Mouse (Mus musculus) neural tube, embryonic 14.5 days (tissue): Measurements from ENCODE around the gene Myod1. TPM values are rescaled to one million over a fixed set of nuclear protein-coding genes. Genes with fewer than 3 reads are reported as not detected.

Experiments
- ATAC-seq: fragments of 200-750 bp; cut with Nextera tagmentation; 2 replicates; pipeline ENCODE4 v1.8.0; 2017; ENCODE audit warnings: low read depth, mild to moderate bottlenecking, moderate TSS enrichment, moderate library complexity
- H3K27ac ChIP-seq: fragments of 300-500 bp; sonication (generic); 2 replicates; pipeline ENCODE4 v1.5.1; 2014; ENCODE audit warnings: low read depth, mild to moderate bottlenecking, control low read depth, low read length, moderate library complexity, mixed read lengths
- H3K27me3 ChIP-seq: fragments of 300-500 bp; sonication (generic); 2 replicates; pipeline ENCODE4 v1.6.1; 2014; ENCODE audit warnings: low read length; ENCODE audit not compliant: control insufficient read depth, insufficient read depth
- H3K36me3 ChIP-seq: fragments of 300-500 bp; sonication (generic); 2 replicates; pipeline ENCODE4 v1.6.1; 2014; ENCODE audit warnings: low read length, mixed read lengths; ENCODE audit not compliant: control insufficient read depth, insufficient read depth
- H3K4me1 ChIP-seq: fragments of 300-500 bp; sonication (generic); 2 replicates; pipeline ENCODE4 v1.6.1; 2014; ENCODE audit warnings: low read length; ENCODE audit not compliant: control insufficient read depth, insufficient read depth
- H3K4me2 ChIP-seq: fragments of 300-500 bp; sonication (generic); 2 replicates; pipeline ENCODE4 v1.6.1; 2014; ENCODE audit warnings: mild to moderate bottlenecking, low read depth, low read length, control low read depth
- H3K4me3 ChIP-seq: fragments of 300-500 bp; sonication (generic); 2 replicates; pipeline ENCODE4 v1.5.1; 2014; ENCODE audit warnings: low read depth, low read length, control low read depth, mixed read lengths
- H3K9ac ChIP-seq: fragments of 300-500 bp; sonication (generic); replicated peaks from 2 replicates; pipeline ENCODE4 v1.6.1; 2014; ENCODE audit warnings: low read depth, mild to moderate bottlenecking, control low read depth, low read length, mixed read lengths
- H3K9me3 ChIP-seq: fragments of 300-500 bp; sonication (generic); 2 replicates; pipeline ENCODE4 v1.6.1; 2016; ENCODE audit warnings: low read length; ENCODE audit not compliant: control insufficient read depth
- WGBS: fragments of 180-500 bp; shearing (Covaris S2); extraction: QIAGEN DNeasy Blood & Tissue Kit; methylation state at CpG from one replicate; pipeline ENCODE4 v1.1.7; 2014; 5-methylcytosine and 5-hydroxymethylcytosine counted together
- polyA plus RNA-seq: library from polyadenylated mRNA; unstranded; fragments of >200 nt; fragmentation: Nextera tagmentation; extraction: Ambion mirVana; gene quantifications from 2 replicates; pipeline ENCODE4 v1.2.1, GENCODE M21; 2014

Gene Myod1
- polyA plus RNA-seq, 1 experiment from 2014 or later, result 0.24 TPM

DNA sequence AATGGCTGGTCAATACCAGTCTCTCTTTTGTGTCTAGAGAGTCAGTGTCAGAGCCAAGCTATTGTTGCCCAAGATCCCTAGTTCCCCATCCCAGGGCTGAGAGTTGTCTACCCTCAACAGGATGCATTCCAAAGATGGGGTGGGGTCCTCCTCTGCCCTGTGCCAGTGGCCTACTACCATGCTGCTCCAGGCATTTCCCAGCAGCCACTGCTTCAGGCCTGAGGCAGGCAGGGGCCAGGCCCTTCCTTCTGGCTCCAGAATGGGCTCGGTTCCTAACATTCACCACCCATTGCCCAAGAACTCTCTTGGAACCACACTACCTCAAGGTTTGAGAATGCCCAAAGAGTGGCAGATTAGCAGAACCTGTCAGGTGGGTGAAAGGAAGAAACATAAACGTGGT, 23.5 kb upstream of the Myod1 start:
- WGBS, result 74% methylated on average over 2 of the region's 2 CpGs
- no peak for ATAC-seq
- no peak overlapping the region for H3K4me3 ChIP-seq
- H3K27me3 ChIP-seq, result peaks cover 18% of the 10 kb centered on the region
- no peak overlapping the region for H3K4me2 ChIP-seq
- H3K4me1 ChIP-seq, result no peaks in the 10 kb centered on the region
- no peak overlapping the region for H3K9ac ChIP-seq
- no peaks in the 10 kb centered on the region for H3K36me3 ChIP-seq
- no peaks in the 10 kb centered on the region for H3K9me3 ChIP-seq
- no peak overlapping the region for H3K27ac ChIP-seq

- H3K27me3 ChIP-seq, result peaks cover 16% of the 10 kb centered on the region; the same call in 1 of the 2 replicates
- H3K4me3 ChIP-seq, result no peak overlapping the region
- no peak overlapping the region for H3K9ac ChIP-seq
- H3K4me1 ChIP-seq, result no peaks in the 10 kb centered on the region
- no peaks in the 10 kb centered on the region for H3K9me3 ChIP-seq
- H3K36me3 ChIP-seq, result no peaks in the 10 kb centered on the region
- 66% methylated on average over 8 of the region's 8 CpGs for WGBS
- no peak for ATAC-seq
- no peak overlapping the region for H3K27ac ChIP-seq
- no peak overlapping the region for H3K4me2 ChIP-seq
Measured at GRCm38 (mm10) chr7:46353216-46353615, 23.1 kb upstream of the Myod1 start.

DNA sequence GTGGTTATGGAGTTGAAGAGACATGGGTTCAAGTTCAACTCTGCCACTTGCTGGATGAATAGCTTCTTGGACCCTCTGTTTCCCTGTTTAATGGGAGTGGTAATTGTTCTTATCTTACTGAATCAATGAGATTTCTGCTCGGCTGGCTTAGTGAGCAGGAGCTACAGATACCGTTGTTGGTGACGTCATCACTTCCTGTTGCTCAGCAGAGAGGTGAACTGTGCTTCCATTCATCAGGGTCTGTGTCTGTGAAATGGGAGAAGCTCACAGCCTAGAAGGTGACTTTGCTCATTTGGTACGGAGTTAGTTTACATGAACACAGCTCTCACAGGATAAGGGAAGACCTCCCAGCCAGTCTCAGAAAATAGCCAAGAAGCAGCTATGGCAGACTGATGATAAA, 22.4 kb upstream of the Myod1 start:
- Histone ChIP-seq H3K36me3 (no peaks in the 10 kb centered on the region), H3K4me2 (no peak overlapping the region), H3K27ac (no peak overlapping the region), H3K9me3 (no peaks in the 10 kb centered on the region), H3K4me3 (no peak overlapping the region), H3K9ac (no peak overlapping the region), H3K27me3 (peaks cover 11% of the 10 kb centered on the region; the same call in 1 of the 2 replicates), H3K4me1 (no peaks in the 10 kb centered on the region)
- WGBS, result 71% methylated on average over 4 of the region's 4 CpGs
- ATAC-seq, result no peak

DNA sequence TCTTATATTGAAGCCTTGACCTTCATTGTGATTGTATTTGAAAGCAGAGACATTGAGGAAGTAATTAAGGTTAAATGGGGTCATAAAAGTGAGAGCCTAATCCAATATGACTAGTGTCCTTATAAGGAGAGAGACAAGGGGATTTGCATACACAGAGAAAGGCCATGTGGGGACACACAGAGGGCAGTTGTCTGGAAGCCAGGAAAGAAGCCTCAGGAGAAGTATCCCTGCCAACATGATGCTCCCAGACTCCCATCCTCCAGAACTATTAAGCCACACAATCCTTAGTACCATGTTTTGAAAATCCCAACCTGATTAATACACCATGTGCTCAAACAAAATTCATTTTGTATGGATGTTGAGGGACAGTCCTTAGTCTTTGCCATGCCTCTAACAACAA, 14.5 kb upstream of the Myod1 start:
- no peaks in the 10 kb centered on the region for H3K4me1 ChIP-seq
- H3K27me3 ChIP-seq, result no peaks in the 10 kb centered on the region
- H3K36me3 ChIP-seq, result no peaks in the 10 kb centered on the region
- no peak for ATAC-seq
- H3K27ac ChIP-seq, result no peak overlapping the region
- no peak overlapping the region for H3K4me2 ChIP-seq
- no peak overlapping the region for H3K9ac ChIP-seq
- no peak overlapping the region for H3K4me3 ChIP-seq
- no peaks in the 10 kb centered on the region for H3K9me3 ChIP-seq

- H3K4me2 ChIP-seq, result no peak overlapping the region
- no peaks in the 10 kb centered on the region for H3K36me3 ChIP-seq
- no peak overlapping the region for H3K9ac ChIP-seq
- ATAC-seq, result no peak
- H3K4me1 ChIP-seq, result no peaks in the 10 kb centered on the region
- no peaks in the 10 kb centered on the region for H3K27me3 ChIP-seq
- H3K9me3 ChIP-seq, result no peaks in the 10 kb centered on the region
- no peak overlapping the region for H3K4me3 ChIP-seq
- 48% methylated on average over 5 of the region's 5 CpGs for WGBS
- no peak overlapping the region for H3K27ac ChIP-seq
Measured at GRCm38 (mm10) chr7:46364154-46364553, 12.1 kb upstream of the Myod1 start.

GRCm38 (mm10) chr7:46365810-46366209, 10.5 kb upstream of the Myod1 start:
- ATAC-seq, result no peak
- Histone ChIP-seq H3K27me3 (no peaks in the 10 kb centered on the region), H3K9ac (no peak overlapping the region), H3K9me3 (no peaks in the 10 kb centered on the region), H3K27ac (no peak overlapping the region), H3K4me1 (no peaks in the 10 kb centered on the region), H3K4me3 (no peak overlapping the region), H3K4me2 (no peak overlapping the region), H3K36me3 (no peaks in the 10 kb centered on the region)
- 77% methylated on average over 1 of the region's 1 CpGs for WGBS

GRCm38 (mm10) chr7:46371104-46371503, 5.2 kb upstream of the Myod1 start:
- WGBS, result 85% methylated on average over 4 of the region's 4 CpGs
- Histone ChIP-seq H3K36me3 (no peaks in the 10 kb centered on the region), H3K27ac (no peak overlapping the region), H3K9me3 (no peaks in the 10 kb centered on the region), H3K4me3 (no peak overlapping the region), H3K4me1 (no peaks in the 10 kb centered on the region), H3K9ac (no peak overlapping the region), H3K27me3 (peaks cover 12% of the 10 kb centered on the region), H3K4me2 (no peak overlapping the region)
- ATAC-seq, result no peak

DNA sequence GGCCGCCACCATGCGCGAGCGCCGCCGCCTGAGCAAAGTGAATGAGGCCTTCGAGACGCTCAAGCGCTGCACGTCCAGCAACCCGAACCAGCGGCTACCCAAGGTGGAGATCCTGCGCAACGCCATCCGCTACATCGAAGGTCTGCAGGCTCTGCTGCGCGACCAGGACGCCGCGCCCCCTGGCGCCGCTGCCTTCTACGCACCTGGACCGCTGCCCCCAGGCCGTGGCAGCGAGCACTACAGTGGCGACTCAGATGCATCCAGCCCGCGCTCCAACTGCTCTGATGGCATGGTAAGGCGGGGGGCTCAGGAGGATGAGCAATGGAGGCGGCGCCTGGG, 703 bp downstream of the Myod1 start:
- Histone ChIP-seq H3K9me3 (no peaks in the 10 kb centered on the region), H3K4me3 (peak overlapping the region; percentile 23), H3K27ac (no peak overlapping the region), H3K4me2 (peak overlapping the region; percentile 37; the same call in 1 of the 2 replicates), H3K27me3 (peaks cover 44% of the 10 kb centered on the region), H3K9ac (0 out of 2 replicates have a peak overlapping the region, but pooled peaks have one; percentile 21), H3K4me1 (0 out of 2 replicates have a peak, but pooled peaks cover 7% of the 10 kb centered on the region), H3K36me3 (no peaks in the 10 kb centered on the region)
- WGBS, result under 1% methylated on average over 31 of the region's 33 CpGs
- peak; percentile 79 for ATAC-seq

DNA sequence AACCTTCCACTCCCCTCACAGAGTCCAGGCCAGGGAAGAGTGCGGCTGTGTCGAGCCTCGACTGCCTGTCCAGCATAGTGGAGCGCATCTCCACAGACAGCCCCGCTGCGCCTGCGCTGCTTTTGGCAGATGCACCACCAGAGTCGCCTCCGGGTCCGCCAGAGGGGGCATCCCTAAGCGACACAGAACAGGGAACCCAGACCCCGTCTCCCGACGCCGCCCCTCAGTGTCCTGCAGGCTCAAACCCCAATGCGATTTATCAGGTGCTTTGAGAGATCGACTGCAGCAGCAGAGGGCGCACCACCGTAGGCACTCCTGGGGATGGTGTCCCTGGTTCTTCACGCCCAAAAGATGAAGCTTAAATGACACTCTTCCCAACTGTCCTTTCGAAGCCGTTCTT, 1.8 kb downstream of the Myod1 start:
- no peak overlapping the region for H3K4me3 ChIP-seq
- no peak for ATAC-seq
- H3K27ac ChIP-seq, result no peak overlapping the region
- H3K36me3 ChIP-seq, result no peaks in the 10 kb centered on the region
- H3K9ac ChIP-seq, result no peak overlapping the region
- 0 out of 2 replicates have a peak, but pooled peaks cover 7% of the 10 kb centered on the region for H3K4me1 ChIP-seq
- peaks cover 44% of the 10 kb centered on the region for H3K27me3 ChIP-seq
- no peaks in the 10 kb centered on the region for H3K9me3 ChIP-seq
- WGBS, result 4% methylated on average over 22 of the region's 22 CpGs
- peak overlapping the region; percentile 22; the same call in 1 of the 2 replicates for H3K4me2 ChIP-seq

- no peak overlapping the region for H3K27ac ChIP-seq
- 6% methylated on average over 16 of the region's 16 CpGs for WGBS
- H3K9me3 ChIP-seq, result no peaks in the 10 kb centered on the region
- no peak overlapping the region for H3K4me3 ChIP-seq
- H3K36me3 ChIP-seq, result no peaks in the 10 kb centered on the region
- 0 out of 2 replicates have a peak, but pooled peaks cover 7% of the 10 kb centered on the region for H3K4me1 ChIP-seq
- no peak for ATAC-seq
- peaks cover 44% of the 10 kb centered on the region for H3K27me3 ChIP-seq
- no peak overlapping the region for H3K4me2 ChIP-seq
- no peak overlapping the region for H3K9ac ChIP-seq
Measured at GRCm38 (mm10) chr7:46378983-46379382, 2.7 kb downstream of the Myod1 start.
